Mouse (Mus musculus): Measurements from ENCODE around the gene Kif9. TPM values are rescaled to one million over a fixed set of nuclear protein-coding genes. Genes with fewer than 3 reads are reported as not detected.

The Kif9 gene
- polyA plus RNA-seq, 1 experiment from 2014 or later: 1.4 TPM

Other genes with a start within 250 kb of the Kif9 start
- 5.3 and 5.4 TPM in 2 replicates for gene Cspg5, start 233.2 kb upstream of the Kif9 start, polyA plus RNA-seq (2016; fragmentation: Nextera tagmentation; extraction: Ambion mirVana)
- 34.3 and 38.7 TPM in 2 replicates for gene Elp6, start 171.8 kb upstream of the Kif9 start, polyA plus RNA-seq (2016; fragmentation: Nextera tagmentation; extraction: Ambion mirVana)
- 46.6 and 49.3 TPM in 2 replicates for gene Scap, start 143.7 kb upstream of the Kif9 start, polyA plus RNA-seq (2016; fragmentation: Nextera tagmentation; extraction: Ambion mirVana)
- gene Ptpn23, start 68.7 kb upstream of the Kif9 start, polyA plus RNA-seq (2016; fragmentation: Nextera tagmentation; extraction: Ambion mirVana): 19.3 and 22.3 TPM in 2 replicates
- 3.3 and 4.1 TPM in 2 replicates for gene Ngp, start 57.2 kb upstream of the Kif9 start, polyA plus RNA-seq (2016; fragmentation: Nextera tagmentation; extraction: Ambion mirVana)
- gene Klhl18, start 264 bp upstream of the Kif9 start, polyA plus RNA-seq (2016; fragmentation: Nextera tagmentation; extraction: Ambion mirVana): 10.3 and 10.9 TPM in 2 replicates
- gene Setd2, start 55.6 kb downstream of the Kif9 start, polyA plus RNA-seq (2016; fragmentation: Nextera tagmentation; extraction: Ambion mirVana): 46.3 and 47.1 TPM in 2 replicates
- gene Nradd, start 147.5 kb downstream of the Kif9 start, polyA plus RNA-seq (2016; fragmentation: Nextera tagmentation; extraction: Ambion mirVana): 58.8 and 59.8 TPM in 2 replicates
- 1.2 and 1.7 TPM in 2 replicates for gene Nbeal2, start 177.2 kb downstream of the Kif9 start, polyA plus RNA-seq (2016; fragmentation: Nextera tagmentation; extraction: Ambion mirVana)
- 118 and 120 TPM in 2 replicates for gene Ccdc12, start 179.5 kb downstream of the Kif9 start, polyA plus RNA-seq (2016; fragmentation: Nextera tagmentation; extraction: Ambion mirVana)